Mouse (Mus musculus) kidney, adult 9 months (tissue): Measurements from ENCODE around the gene Nbas.

Source experiments
- DNase-seq: peaks from one replicate; pipeline ENCODE4 v3.0.0; 2022

The Nbas gene

GRCm38 (mm10) chr12:13410191-13410590 is 141.3 kb downstream of the Nbas start:
- DNase-seq: no peak

- no peak for DNase-seq
These were observed 149.7 kb downstream of the Nbas start for GRCm38 (mm10) chr12:13418651-13419050.

GRCm38 (mm10) chr12:13430219-13430618 is 161.3 kb downstream of the Nbas start:
- DNase-seq: no peak

- DNase-seq: no peak
These were observed 175.9 kb downstream of the Nbas start for GRCm38 (mm10) chr12:13444653-13445431.

GRCm38 (mm10) chr12:13445486-13446065 is 176.6 kb downstream of the Nbas start:
- no peak for DNase-seq

- no peak for DNase-seq
These were observed 180.0 kb downstream of the Nbas start for GRCm38 (mm10) chr12:13448916-13449315.

- DNase-seq: no peak
These were observed 183.1 kb downstream of the Nbas start for GRCm38 (mm10) chr12:13452050-13452449.

- no peak for DNase-seq
These were observed 191.4 kb downstream of the Nbas start for GRCm38 (mm10) chr12:13460223-13460853.

- DNase-seq: no peak
These were observed 192.7 kb downstream of the Nbas start for GRCm38 (mm10) chr12:13461558-13462153.

GRCm38 (mm10) chr12:13462397-13462796 is 193.5 kb downstream of the Nbas start:
- DNase-seq: no peak

GRCm38 (mm10) chr12:13465554-13465953 is 196.6 kb downstream of the Nbas start:
- no peak for DNase-seq

- DNase-seq: no peak
These were observed 205.9 kb downstream of the Nbas start for GRCm38 (mm10) chr12:13474881-13475280.

- no peak for DNase-seq
These were observed 210.2 kb downstream of the Nbas start for GRCm38 (mm10) chr12:13479163-13479562.

GRCm38 (mm10) chr12:13486278-13486677 is 217.3 kb downstream of the Nbas start:
- no peak for DNase-seq

GRCm38 (mm10) chr12:13497211-13497610 is 228.3 kb downstream of the Nbas start:
- DNase-seq: no peak

GRCm38 (mm10) chr12:13499237-13499889 is 230.4 kb downstream of the Nbas start:
- DNase-seq: no peak

- DNase-seq: no peak
These were observed 231.3 kb downstream of the Nbas start for GRCm38 (mm10) chr12:13500191-13500590.

- DNase-seq: no peak
These were observed 236.0 kb downstream of the Nbas start for GRCm38 (mm10) chr12:13504771-13505444.

GRCm38 (mm10) chr12:13518082-13518481 is 249.1 kb downstream of the Nbas start:
- no peak for DNase-seq

- DNase-seq: no peak
These were observed 250.5 kb downstream of the Nbas start for GRCm38 (mm10) chr12:13519413-13519812.

- peak; percentile 5 for DNase-seq
These were observed 263.9 kb downstream of the Nbas start for GRCm38 (mm10) chr12:13532731-13533365.

GRCm38 (mm10) chr12:13539171-13539570 is 270.2 kb downstream of the Nbas start:
- DNase-seq: no peak
